Mouse (Mus musculus) adrenal gland, postnatal 14 days (tissue): ENCODE results near the gene Gtpbp2. TPM values are rescaled to one million over a fixed set of nuclear protein-coding genes. Genes with fewer than 3 reads are reported as not detected.

Experiments used
- DNase-seq: peaks from one replicate; pipeline ENCODE4 v3.0.0; 2021; ENCODE audit warnings: mixed read lengths
- long read RNA-seq, 2 experiments: library from polyadenylated mRNA; stranded (forward); transcript quantifications; one replicate each; pipeline ENCODE4 v2.0.0; 2021
- total RNA-seq: library from RNA; stranded (reverse); gene quantifications from 2 replicates; pipeline ENCODE4 v1.2.3, GENCODE M21; 2021

Gtpbp2 gene
- 74.2 and 90.1 TPM in 2 replicates for total RNA-seq
- long read RNA-seq, experiment 1, transcript Gtpbp2-201 (12 exons, 2,966 nt) = major isoform, 7 of 14 reads
- long read RNA-seq, experiment 1, partial matches to known transcripts = 2 of 14 reads
- long read RNA-seq, experiment 1, other reads (novel, unspliced or antisense) = 3 of 14 reads
- long read RNA-seq, experiment 2, transcript Gtpbp2-201 (12 exons, 2,966 nt) = major isoform, 14 of 28 reads
- long read RNA-seq, experiment 2, partial matches to known transcripts = 5 of 28 reads
- long read RNA-seq, experiment 2, other reads (novel, unspliced or antisense) = 7 of 28 reads

DNA sequence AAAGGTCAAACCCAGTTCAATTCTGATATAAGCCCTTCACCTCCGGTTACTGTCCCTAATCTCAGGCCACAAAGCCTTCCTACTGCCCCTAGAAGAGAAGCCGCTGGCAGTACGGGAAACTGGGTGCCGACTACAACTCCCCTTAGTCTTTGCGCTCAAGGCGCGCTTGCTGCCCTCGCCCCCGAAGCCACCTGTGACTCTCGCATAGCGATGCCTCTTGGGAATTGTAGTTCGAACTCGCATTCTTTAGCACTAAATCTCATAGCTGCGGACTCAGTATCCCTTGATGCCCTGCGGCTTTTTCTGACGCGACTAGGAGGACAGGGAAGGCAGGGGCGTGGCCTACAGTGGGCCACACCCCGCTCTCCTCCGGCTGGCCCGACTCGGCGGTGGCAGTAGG, at the start of gene Gtpbp2:
Gene Gtpbp2, plus strand, starts transcription at position 347 of the 400 bp plus-strand sequence.
- peak; percentile 96 for DNase-seq

DNA sequence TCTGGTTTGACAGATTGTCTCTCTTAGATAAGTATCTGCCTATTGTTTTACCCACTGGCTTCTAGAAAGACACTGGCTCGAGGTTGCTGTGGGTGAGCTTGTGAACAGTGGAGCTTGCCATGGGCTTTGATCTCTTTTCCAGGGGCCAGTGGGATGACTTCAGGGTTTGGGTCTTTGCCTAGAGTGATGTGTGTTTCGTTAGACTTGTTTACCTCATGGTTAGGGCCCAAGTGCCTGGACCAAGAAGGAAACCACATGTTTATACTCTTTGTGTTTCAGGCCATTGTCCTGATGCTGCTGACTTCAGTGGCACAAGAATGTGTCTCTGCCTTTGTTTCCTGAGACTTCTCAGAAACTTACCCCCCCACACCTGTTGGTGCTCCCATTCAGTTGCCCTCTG, 45.3 kb upstream of the Gtpbp2 start:
- no peak for DNase-seq

DNA sequence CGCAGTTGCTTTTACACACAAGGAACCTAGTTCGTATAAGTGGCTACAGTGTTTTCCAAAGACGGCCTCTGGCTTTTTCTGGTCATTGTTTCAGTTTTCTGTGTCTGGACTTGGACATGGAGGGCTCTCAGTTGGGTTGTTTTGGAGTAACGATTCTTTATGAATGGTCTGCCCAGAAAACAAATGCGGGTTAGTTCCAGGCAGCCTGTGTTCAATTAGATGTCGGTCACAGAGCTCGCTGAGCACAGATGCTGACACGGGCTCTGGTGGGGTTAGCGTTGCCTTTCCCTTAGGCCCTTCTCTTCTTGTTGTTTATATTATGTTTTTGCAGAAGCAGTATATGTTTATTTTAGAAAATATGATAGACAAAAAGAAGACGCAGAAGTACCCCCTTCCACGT, 44.7 kb upstream of the Gtpbp2 start:
- DNase-seq = no peak

DNA sequence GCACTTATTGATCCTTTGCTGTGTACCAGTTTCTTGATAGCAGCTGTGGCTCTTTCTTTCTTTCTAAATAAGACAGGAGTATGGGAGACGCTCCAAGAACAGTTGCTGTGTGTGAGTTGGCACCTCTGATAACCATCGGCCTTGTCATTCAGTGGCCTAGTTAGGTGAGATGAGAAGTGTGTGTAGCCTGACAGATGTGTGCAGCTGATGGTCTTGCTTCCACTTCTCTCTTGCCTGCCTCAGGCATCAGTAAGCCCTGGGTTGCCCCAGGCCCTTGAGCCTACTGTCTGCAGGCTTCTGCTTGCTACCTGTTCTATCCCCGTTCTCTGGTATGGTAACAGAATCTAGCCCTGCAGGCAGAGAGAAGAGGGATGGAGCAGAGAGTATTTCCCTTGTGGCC, 44.0 kb upstream of the Gtpbp2 start:
- DNase-seq = no peak

DNA sequence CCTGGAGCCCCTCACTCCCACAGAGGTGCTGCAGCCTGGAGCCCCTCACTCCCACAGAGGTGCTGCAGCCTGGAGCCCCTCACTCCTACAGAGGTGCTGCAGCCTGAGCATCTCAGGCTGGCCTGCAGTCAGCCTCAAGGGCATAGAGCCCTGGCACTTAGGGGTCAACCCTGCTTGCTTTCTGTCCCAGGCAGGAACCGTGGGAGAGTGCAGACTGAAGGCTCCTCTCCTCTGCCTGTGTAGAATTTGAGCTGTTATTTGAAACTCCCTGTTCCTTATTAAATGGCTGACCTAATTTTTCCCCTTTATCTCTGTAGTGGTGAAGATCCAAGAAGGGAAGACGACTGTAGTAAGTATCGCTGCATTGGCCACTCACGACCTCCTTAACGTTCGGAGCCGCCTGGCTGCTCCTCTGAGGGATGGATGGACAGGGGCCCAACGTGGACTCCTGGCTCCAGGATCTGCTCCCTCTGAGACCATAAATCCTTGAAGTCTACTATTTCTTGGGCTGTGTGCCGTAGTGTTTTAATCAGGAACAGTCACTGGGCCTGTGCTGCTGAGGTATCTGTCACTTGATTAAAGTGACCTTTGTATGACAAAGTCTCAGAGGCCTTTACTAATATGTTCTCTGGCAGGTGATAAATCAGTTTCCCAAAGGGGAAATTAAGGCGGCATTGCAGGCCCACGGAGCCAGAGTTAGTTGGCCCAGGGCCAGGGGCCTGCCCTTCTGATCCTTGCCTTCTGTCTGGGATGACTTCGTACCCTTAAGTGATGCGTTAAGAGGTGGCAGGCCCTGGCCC, 43.0 kb upstream of the Gtpbp2 start:
- peak; percentile 53 for DNase-seq

DNA sequence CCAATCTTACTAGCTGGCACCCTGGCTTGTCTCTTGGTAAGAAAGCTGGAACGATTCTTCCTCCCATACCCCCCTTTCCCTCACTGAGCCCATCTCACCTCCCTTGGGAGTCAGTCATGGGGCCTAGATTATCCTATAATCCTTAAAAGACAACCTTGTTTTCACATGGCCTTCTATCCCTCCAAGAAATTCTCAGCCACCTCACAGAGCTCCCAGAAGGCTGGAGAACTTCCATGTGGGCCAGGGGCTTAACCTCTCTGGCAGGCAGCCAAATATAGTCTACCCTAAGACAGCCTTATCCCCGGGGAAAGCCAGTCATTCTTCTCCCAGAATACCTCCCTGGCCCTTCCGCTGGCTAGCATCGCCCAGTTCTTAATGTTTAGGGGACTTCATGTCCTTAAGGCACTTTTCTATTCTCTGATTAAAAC, 42.4 kb upstream of the Gtpbp2 start:
- DNase-seq = no peak

DNA sequence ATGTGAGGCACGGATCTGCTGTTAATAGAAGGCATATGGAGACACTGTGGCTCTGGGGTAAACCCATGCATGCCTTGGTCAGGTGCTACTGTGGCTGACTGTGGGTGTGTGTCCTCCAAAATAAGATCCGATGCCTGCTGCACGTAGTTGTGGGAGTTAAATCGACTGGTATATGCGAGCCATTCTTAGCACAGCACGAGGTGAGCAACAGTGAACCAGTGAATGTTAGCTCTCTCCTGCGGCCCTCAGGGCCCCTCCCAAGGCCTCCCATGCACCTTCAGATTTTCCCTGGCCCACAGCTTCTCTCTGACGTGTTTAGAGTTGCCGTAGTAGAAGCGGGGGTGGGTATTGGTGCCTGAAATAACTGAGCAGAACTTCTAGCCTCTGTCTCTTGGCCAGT, 41.2 kb upstream of the Gtpbp2 start:
- DNase-seq = no peak

DNA sequence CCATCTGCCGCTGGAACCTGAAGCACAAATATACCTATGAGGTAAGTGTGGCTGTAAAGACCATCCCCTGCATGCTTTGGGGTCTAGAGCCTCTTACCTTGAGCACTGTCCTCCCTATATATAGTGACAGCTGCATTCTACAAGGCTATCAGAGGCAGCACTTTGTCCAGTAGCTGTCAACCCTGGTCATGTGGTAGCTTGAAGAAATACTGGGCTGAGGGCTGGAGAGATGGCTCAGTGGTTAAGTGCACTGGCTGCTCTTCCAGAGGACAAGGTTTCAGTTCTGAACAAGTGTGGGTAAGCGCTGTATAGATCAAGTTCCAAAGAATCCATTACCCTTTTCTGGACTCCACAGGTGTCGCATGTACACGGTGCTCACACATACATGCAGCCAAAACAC, 38.0 kb upstream of the Gtpbp2 start:
- DNase-seq = no peak

DNA sequence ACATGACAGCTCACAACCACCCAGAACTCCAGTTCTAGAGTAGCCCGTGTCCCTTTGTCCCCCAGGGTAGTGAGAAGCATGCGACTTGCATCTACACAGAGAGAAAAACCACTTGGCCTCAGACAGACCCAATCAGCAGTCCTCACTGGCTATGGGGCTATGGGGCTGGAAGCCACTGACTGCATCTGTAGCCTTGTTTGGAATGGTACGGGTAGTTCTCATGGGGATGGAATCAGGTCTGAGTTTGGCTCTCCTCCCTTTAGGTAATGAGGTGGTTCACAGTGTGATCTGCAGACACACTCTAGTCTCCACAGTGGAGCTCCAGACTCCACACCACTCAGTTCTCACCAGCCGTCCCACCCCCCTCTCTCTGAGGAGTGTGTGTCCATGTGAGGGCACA, 37.5 kb upstream of the Gtpbp2 start:
- no peak for DNase-seq

DNA sequence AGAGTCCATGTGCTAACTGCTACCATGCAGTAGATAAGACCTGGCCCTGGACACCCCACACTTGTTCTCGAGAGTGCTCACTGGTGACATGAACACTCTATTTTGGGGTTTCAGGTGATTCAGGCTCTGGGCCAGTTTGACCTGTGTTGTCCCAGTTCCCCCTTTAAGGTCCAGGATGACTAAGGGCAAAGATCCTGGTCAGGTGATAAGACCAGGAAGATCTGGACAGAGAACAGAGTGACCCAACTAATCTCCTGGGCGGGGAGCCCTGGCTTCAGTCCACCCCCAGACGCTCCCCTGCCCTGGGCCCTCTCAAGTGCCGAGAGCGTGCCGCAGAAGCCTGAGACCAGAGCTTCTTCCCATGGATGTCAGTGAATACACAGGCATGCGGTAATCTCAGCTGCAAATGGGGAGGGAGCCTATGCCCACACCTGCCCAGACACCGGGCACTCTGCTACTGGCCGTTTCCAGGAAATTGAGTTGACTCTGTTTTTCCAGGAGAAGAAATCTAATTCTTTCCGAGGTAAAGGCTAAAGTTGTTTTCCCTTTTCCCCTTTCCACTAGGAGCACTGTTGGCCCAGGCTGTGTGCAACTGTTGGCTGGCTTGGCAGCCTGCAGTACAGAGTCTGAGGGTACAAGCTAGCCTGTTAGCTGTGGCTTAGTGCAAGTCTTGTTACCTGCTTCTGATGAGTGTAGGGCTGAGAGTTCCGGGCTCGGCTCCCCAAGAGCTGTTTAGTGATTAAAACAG, 36.7 kb upstream of the Gtpbp2 start:
- no peak for DNase-seq

DNA sequence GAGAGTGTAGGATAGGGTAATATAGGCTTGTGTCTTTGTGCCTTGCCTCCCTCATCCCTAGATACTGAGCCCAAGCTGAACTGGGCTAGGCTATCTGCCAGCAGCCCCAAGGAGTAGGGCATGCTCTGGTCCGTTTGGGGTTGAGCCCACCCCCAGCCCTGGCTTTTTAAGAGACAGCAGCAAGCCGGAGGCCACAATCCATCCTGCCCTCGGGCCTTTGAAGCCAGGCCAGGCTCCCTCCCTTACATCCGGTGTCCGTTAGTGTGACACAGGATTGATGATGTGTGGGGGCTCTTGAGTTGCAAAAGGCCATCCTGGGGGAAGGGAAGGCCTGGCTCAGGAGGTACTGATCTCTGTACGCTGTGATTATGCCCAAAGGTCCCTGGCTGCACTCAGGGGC, 34.2 kb upstream of the Gtpbp2 start:
- DNase-seq = peak; percentile 80

DNA sequence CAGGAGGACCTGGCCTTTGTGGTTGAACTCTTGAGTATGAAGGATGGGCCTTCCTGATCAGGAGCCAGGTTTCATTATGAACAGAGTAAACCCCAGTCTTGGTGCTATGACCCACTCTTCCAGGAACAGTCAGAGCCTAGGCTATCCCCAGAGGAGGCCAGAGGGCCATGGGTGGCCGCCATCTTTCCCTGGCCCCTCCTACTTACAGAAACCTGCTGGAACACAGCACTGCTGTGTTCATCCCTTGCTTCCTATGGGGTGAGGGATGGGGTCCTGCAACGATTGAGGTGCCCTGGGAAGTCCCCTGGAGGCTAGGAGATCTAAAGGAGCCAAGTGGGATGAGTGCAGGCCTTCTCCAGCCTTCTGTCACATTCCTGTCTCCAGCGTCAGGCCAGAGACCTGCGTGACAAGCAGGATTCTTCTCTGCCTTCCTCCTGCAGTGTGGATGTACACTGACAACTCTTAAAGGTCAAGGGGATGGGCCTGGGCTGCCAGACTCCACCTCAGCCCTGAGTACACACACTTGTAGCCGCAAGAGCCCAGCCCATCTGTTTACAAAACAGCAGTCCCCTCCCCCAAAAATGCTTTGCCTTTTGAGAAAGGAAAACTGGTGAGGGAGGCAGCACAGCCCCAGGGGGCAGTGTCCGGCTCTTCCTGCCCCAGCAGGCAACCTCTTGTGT, 32.9 kb upstream of the Gtpbp2 start:
- DNase-seq = peak; percentile 43

DNA sequence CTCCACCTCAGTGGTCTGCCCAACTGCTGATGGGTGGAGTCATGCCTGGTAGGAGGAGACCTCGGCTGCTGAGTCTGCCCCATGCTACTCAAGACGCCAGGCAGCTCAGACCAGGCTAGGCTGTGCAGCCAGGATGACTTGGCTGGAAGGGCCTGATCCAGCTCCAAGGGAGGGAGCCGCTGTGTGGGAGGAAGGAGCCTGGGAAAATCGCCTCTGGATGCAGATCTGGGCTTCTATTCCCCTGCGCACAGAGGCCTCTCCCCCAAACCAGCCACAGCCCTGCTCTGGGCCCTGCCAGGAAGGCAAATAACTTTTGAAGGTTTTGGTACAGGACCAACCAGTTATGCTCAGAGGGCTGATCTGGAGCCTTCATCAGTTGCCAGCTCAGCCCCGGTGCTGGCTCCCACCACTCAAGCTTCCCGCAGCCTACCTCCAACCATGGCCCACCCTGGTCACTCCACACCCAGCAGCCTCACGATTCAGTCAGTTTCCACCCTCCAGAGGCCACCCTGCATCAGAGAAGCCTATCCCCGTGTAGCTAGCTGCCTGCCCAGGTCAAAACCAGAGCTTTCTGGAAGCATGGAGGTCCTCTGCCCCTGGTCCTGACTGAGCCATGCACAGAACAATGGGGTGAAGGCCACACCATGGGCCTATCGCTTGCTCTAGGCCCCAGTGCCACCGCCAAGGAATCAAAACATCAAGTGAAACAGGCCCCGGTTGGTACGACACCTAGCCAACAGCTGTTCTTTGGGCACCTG, 30.9 kb upstream of the Gtpbp2 start:
- DNase-seq = peak; percentile 54

DNA sequence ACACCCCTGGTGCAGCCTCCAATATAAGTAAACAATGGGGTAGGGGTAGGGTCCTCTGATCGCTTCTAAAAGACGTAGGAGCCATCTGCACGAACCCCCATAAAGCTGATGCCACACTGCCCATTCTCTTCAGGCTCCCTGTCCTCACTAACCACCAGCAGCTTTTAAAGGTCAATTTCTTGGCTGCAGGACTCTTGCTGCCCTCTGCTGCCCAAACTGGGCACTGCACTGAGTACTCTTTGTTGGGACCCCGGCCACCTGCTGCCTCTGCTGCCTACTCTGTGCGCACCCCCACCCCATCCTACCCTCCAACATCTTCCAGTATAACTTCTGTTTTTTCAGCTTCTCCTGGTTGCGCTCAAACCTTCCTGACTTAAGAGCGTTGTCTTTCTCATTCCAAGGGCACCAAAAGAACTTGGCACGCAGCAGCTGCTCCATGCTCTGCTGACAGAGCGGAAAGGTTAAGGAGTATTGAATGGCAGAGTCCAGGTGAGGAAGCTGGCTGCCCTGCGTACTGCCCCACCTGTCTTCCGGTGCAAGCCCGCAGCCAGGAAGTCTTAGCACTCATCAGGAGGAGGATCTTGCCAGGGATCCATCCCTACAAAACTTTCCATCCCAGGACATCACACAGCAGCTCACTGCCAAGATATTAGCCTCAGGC, 28.6 kb upstream of the Gtpbp2 start:
- DNase-seq = peak; percentile 83

DNA sequence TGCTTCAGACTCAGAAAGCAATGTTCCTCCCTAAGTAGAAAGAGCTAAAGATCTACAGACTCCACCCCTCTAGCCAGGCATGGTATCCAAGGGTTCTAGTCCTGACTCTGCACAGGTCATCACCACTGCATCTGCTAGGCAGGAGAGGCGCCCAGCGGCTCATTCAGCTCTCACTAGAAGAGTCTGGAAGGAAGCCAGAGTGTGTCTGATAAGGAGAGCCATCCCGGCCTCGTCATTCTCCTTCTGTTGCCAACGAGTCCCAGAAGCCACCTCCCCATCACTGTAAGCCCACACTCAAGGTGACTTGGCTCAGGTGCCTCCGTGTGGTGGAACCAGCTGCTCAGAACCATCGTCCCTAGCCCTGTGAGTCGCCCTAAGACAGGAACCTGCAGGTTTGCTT, 28.0 kb upstream of the Gtpbp2 start:
- DNase-seq = peak; percentile 34

DNA sequence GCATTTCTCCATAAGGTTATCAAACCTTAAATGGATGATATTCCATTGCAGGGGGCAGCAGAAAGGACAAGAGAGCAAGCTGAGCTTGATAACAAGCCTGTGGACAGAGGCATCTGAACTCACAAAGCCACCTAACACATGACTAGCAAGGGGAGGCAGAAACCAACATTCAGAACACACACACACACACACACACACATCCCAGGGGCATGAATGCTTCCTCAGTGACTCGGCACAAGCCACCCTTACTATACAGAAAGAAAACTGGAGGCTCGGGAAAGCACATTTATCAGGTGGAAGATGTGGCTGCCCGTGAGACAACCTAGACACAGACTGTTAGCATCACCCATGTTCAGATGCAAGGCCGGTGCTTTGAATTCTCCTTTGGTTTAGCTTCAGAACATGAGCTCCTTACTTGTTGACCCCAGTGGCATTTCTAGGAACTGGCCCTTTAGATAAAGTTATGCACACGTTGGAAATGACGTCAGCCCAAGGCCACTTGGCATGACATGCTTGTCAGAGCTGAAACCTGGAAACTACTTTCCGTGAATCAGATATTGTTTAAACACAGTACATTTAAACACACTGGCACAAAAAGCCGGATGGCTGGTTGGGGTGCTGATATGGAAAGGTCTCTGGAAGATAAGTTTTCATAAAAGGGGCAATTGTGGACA, 22.1 kb upstream of the Gtpbp2 start:
- DNase-seq = peak; percentile 73

DNA sequence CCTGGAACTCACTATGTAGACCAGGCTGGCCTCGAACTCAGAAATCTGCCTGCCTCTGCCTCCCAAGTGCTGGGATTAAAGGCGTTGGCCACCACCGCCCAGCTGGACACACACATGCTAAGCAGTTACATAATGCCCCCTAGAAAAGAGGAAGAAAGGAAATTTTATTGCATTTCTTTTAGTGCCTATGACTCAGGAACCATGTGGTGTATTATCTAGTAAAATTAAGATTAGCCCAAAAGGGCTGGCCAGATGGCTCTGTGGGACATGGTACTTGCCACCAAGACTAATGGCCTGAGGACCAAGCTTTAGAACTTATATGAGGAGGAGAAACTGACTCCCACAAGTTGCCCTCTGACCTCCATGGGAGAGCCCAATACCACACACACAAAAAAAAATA, 21.0 kb upstream of the Gtpbp2 start:
- DNase-seq = no peak

DNA sequence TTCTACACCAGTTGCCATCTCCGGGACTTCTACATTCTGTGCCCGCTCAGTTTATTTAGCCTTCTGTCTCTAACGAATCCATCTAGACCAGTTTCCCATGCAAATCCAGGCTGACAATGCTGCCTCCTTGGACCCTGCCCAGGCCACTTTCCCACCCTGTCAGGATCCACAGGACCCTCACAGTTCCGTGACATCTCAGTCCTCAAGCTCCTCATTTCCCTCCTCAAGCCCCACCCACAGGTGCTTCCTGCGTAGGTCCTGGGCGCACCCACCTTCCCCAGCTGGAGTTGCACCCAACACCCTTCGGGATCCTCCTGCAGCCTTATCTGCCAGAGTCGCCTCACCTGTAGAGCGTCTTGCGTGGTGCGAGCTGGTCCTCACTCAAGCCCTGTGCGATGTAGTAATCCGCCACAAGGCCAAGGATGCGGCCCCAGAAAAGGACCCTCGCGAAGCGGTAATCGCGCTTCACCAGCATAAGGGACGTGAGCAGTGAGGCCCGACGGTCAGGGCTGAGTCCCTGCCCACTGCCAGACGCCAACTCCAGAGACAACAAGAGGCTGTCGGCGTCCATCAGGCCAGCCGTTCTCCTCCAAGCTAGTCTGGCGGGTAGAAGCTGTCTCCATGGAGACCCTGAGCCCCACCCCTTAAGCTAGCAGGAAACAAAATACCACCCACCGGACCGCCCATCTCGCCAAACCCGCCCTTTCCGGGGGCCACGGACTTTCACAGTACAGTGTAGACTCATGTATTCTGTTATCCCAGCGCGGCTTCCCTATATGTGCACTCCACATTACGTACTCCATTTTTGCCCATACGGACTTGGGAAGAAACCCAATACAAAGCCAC, 17.0 kb upstream of the Gtpbp2 start, which contains the start of gene Rsph9:
Gene Rsph9, minus strand, starts transcription at position 639 of the 846 bp plus-strand sequence.
- peak; percentile 93 for DNase-seq
